Mouse (Mus musculus) liver, postnatal 0 days (tissue): ENCODE data around the gene Car12.

Experiments
- CTCF ChIP-seq: sonication (generic); IDR thresholded peaks from 2 replicates; pipeline ENCODE4 v1.5.1; 2016; ENCODE audit warnings: antibody characterized with exemption, low read depth
- EP300 ChIP-seq: IDR thresholded peaks from 2 replicates; pipeline ENCODE4 v1.6.1; 2016; ENCODE audit warnings: antibody characterized with exemption, low read depth, mild to moderate bottlenecking

DNA sequence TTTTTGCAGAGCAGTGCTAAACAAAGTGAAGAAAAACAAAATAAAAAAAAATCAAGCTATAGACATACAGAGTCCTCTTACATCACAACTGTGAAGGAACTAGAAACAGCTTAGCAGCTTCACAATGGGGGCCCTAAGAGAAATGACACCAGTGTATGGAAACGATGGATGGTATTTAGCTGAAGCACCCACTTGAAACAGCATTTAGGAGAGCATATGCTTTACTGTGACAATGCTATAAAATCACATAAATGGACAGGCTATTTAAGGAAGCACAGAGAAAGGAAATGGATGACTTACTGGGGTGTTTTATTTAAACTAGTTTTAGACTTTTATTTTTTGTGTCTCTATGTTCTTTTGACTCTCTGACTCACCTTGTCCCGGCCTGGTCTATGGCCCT is 25.8 kb upstream of the Car12 start:
- no peak for TF ChIP-seq CTCF
- TF ChIP-seq EP300 = no peak
